13 mouse cellular contexts compared by ENCODE assay signal in the genomic region with DNA sequence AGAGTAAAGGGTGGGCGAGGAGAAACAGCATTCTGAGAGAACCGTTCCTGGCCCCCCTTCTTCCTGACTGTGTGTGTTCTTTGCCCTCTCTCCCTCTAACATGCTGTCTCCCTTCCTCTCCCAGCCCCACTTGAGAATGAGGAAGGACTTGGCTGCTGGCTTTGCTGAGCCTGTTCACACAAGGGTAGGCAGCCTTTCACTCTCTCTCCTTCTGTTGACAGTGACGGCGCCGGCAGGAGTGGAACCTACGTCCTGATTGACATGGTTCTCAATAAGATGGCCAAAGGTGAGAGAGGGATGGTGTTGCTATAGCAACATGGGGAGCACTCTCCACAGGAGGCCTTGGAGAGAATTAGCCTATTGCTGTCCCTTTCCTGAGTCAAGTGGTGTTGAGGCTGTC.
DNase-seq lines count a peak whose midpoint lies in the region; ATAC-seq and TF ChIP-seq lines count a peak whose summit lies in the region.
"Had no signal": no experiment of that assay in that cellular context is flagged by ENCODE, and none has a peak within 500 bp of the region (broad histone marks: within the 10 kb centered on the region; RNA-seq: fewer than 3 reads in every experiment).

No protein-coding gene starts in this region.

- TF ChIP-seq CTCF in lung, postnatal 0 days (IDR thresholded peaks at IDR 0.05) = no peak
- no peak for TF ChIP-seq CTCF in hindbrain, postnatal 0 days (IDR thresholded peaks at IDR 0.05; ENCODE audit: low read depth)

- DNase-seq in lung, postnatal 0 days (ENCODE audit: low spot score) = no peak
- DNase-seq in lung, adult 18-20 months = no peak
- DNase-seq in hindbrain, postnatal 0 days (ENCODE audit: low spot score) = no peak
- no peak for DNase-seq in layer of hippocampus, postnatal 25 days (ENCODE audit: extremely low spot score in 1 of 2, low spot score in 1 of 2)
- DNase-seq: adrenal gland, adult 8-10 months; heart, adult 2 months; thymus, postnatal 25 days had no signal

- no peak for TF ChIP-seq EP300 in lung, postnatal 0 days (IDR thresholded peaks at IDR 0.05)

- H3K4me2 ChIP-seq in lung, postnatal 0 days (replicated peaks; ENCODE audit: low read depth, low read length) = no peak overlapping the region
- H3K4me2 ChIP-seq in forebrain, embryonic 13.5 days = no peak overlapping the region
- H3K4me2 ChIP-seq in hindbrain, postnatal 0 days (ENCODE audit: low read depth, low read length) = no peak overlapping the region
- H3K4me2 ChIP-seq in stomach, embryonic 16.5 days (ENCODE audit: low read depth, low read length) = no peak overlapping the region
- H3K4me2 ChIP-seq in kidney, embryonic 15.5 days = no peak overlapping the region
- H3K4me2 ChIP-seq: embryonic facial prominence, embryonic 13.5 days had no signal

- H3K36me3 ChIP-seq in lung, postnatal 0 days (ENCODE audit: insufficient read depth, low read length) = no peaks in the 10 kb centered on the region
- H3K36me3 ChIP-seq in forebrain, embryonic 13.5 days (ENCODE audit: poor library complexity, severe bottlenecking) = peaks cover 19% of the 10 kb centered on the region
- no peaks in the 10 kb centered on the region for H3K36me3 ChIP-seq in hindbrain, postnatal 0 days (ENCODE audit: insufficient read depth, low read length)
- no peaks in the 10 kb centered on the region for H3K36me3 ChIP-seq in stomach, embryonic 16.5 days (ENCODE audit: control insufficient read depth, insufficient read depth, low read length)
- H3K36me3 ChIP-seq in kidney, embryonic 15.5 days = no peaks in the 10 kb centered on the region
- H3K36me3 ChIP-seq: embryonic facial prominence, embryonic 13.5 days had no signal

- 0 out of 2 replicates have a peak, but pooled peaks have one; percentile 3 for ATAC-seq in lung, postnatal 0 days
- ATAC-seq in forebrain, embryonic 13.5 days = no peak
- peak; percentile 29 for ATAC-seq in hindbrain, postnatal 0 days
- ATAC-seq in stomach, embryonic 16.5 days (ENCODE audit: insufficient read depth, low FRiP score) = peak; percentile 34; the same call in 1 of the 2 replicates
- ATAC-seq in kidney, embryonic 15.5 days (replicated peaks; ENCODE audit: low FRiP score) = no peak

- no peak overlapping the region for H3K4me3 ChIP-seq in lung, postnatal 0 days (ENCODE audit: low read depth, low read length)
- H3K4me3 ChIP-seq in forebrain, embryonic 13.5 days = no peak overlapping the region
- H3K4me3 ChIP-seq in hindbrain, postnatal 0 days (ENCODE audit: low read length) = no peak overlapping the region
- no peak overlapping the region for H3K4me3 ChIP-seq in stomach, embryonic 16.5 days (replicated peaks; ENCODE audit: low read length)
- no peak overlapping the region for H3K4me3 ChIP-seq in kidney, embryonic 15.5 days (replicated peaks)
- H3K4me3 ChIP-seq: embryonic facial prominence, embryonic 13.5 days; heart, adult 2 months had no signal

- H3K4me1 ChIP-seq in lung, postnatal 0 days (ENCODE audit: insufficient read depth, low read depth, low read length) = no peaks in the 10 kb centered on the region; the same call in 1 of the 2 replicates
- peaks cover 70% of the 10 kb centered on the region for H3K4me1 ChIP-seq in forebrain, embryonic 13.5 days
- H3K4me1 ChIP-seq in hindbrain, postnatal 0 days (ENCODE audit: insufficient read depth, low read length) = peaks cover 16% of the 10 kb centered on the region
- H3K4me1 ChIP-seq in stomach, embryonic 16.5 days (ENCODE audit: control insufficient read depth, insufficient read depth, low read length) = no peaks in the 10 kb centered on the region
- H3K4me1 ChIP-seq in kidney, embryonic 15.5 days = peaks cover 19% of the 10 kb centered on the region

- H3K9me3 ChIP-seq in lung, postnatal 0 days (ENCODE audit: low read length) = no peaks in the 10 kb centered on the region
- H3K9me3 ChIP-seq in forebrain, embryonic 13.5 days (replicated peaks) = no peaks in the 10 kb centered on the region
- H3K9me3 ChIP-seq in hindbrain, postnatal 0 days (ENCODE audit: low read length) = no peaks in the 10 kb centered on the region
- no peaks in the 10 kb centered on the region for H3K9me3 ChIP-seq in stomach, embryonic 16.5 days (replicated peaks; ENCODE audit: control insufficient read depth, low read length)
- no peaks in the 10 kb centered on the region for H3K9me3 ChIP-seq in kidney, embryonic 15.5 days (replicated peaks)
- H3K9me3 ChIP-seq: embryonic facial prominence, embryonic 13.5 days had no signal

- H3K9ac ChIP-seq in lung, postnatal 0 days (replicated peaks; ENCODE audit: low read depth) = no peak overlapping the region
- H3K9ac ChIP-seq in forebrain, embryonic 13.5 days = no peak overlapping the region
- no peak overlapping the region for H3K9ac ChIP-seq in hindbrain, postnatal 0 days (replicated peaks; ENCODE audit: low read length)
- no peak overlapping the region for H3K9ac ChIP-seq in stomach, embryonic 16.5 days (ENCODE audit: low read length)
- H3K9ac ChIP-seq in kidney, embryonic 15.5 days = no peak overlapping the region
- H3K9ac ChIP-seq: embryonic facial prominence, embryonic 13.5 days had no signal

- H3K27me3 ChIP-seq in lung, postnatal 0 days (replicated peaks; ENCODE audit: insufficient read depth, low read length) = no peaks in the 10 kb centered on the region
- H3K27me3 ChIP-seq in forebrain, embryonic 13.5 days = no peaks in the 10 kb centered on the region; the same call in 1 of the 2 replicates
- no peaks in the 10 kb centered on the region for H3K27me3 ChIP-seq in hindbrain, postnatal 0 days (ENCODE audit: insufficient read depth, low read length)
- H3K27me3 ChIP-seq in stomach, embryonic 16.5 days (ENCODE audit: control insufficient read depth, insufficient read depth, low read length) = no peaks in the 10 kb centered on the region
- peaks cover 20% of the 10 kb centered on the region for H3K27me3 ChIP-seq in kidney, embryonic 15.5 days
- H3K27me3 ChIP-seq: embryonic facial prominence, embryonic 13.5 days had no signal

- WGBS in lung, postnatal 0 days = 38% methylated on average over 6 of the region's 6 CpGs
- 34% methylated on average over 6 of the region's 6 CpGs for WGBS in forebrain, embryonic 13.5 days
- 28% methylated on average over 6 of the region's 6 CpGs for WGBS in hindbrain, postnatal 0 days
- 45% methylated on average over 6 of the region's 6 CpGs for WGBS in stomach, embryonic 16.5 days
- 57% methylated on average over 6 of the region's 6 CpGs for WGBS in kidney, embryonic 15.5 days

- H3K27ac ChIP-seq in lung, postnatal 0 days (ENCODE audit: low read length) = no peak overlapping the region
- H3K27ac ChIP-seq in forebrain, embryonic 13.5 days = peak overlapping the region; percentile 78
- no peak overlapping the region for H3K27ac ChIP-seq in hindbrain, postnatal 0 days
- H3K27ac ChIP-seq in stomach, embryonic 16.5 days (ENCODE audit: low read length) = no peak overlapping the region
- H3K27ac ChIP-seq in kidney, embryonic 15.5 days = no peak overlapping the region
- H3K27ac ChIP-seq: embryonic facial prominence, embryonic 13.5 days; heart, adult 2 months; kidney, postnatal 0 days; macrophage had no signal

Comparison
In these comparisons a context has a peak if more than half of its experiments do, and no peak if none do; other contexts are left out.
1. ATAC-seq: peak in lung, postnatal 0 days (single experiment), hindbrain, postnatal 0 days (single experiment) and stomach, embryonic 16.5 days (single experiment); none in forebrain, embryonic 13.5 days (single experiment) and kidney, embryonic 15.5 days (single experiment).